8 mouse cellular contexts compared by ENCODE assay signal in genomic region chr13:103703386-103703785, GRCm38 (mm10).
DNase-seq lines count a peak whose midpoint lies in the region; ATAC-seq and TF ChIP-seq lines count a peak whose summit lies in the region.

No protein-coding gene starts in this region.

- H3K4me3 ChIP-seq in forebrain, embryonic 16.5 days (replicated peaks; ENCODE audit: low read length) = no peak overlapping the region
- H3K4me3 ChIP-seq in lung, postnatal 0 days (ENCODE audit: low read depth, low read length) = no peak overlapping the region

- no peak overlapping the region for H3K27ac ChIP-seq in forebrain, embryonic 16.5 days (ENCODE audit: low read length)
- H3K27ac ChIP-seq in lung, postnatal 0 days (ENCODE audit: low read length) = no peak overlapping the region

- peak; percentile 96 for ATAC-seq in forebrain, embryonic 16.5 days
- ATAC-seq in hematopoietic stem cell, adult 5-6 weeks (replicated peaks in 1 of 2; ENCODE audit: insufficient read depth in 1 of 2, low FRiP score in 2 of 2, low TSS enrichment in 1 of 2, low read depth in 1 of 2, poor library complexity in 2 of 2, severe bottlenecking in 2 of 2) = peak; percentile 91 to 94
- ATAC-seq in lung, postnatal 0 days = peak; percentile 88

- DNase-seq in ES-CJ7 (ENCODE audit: low read depth, low spot score) = peak; percentile 82
- DNase-seq in c-Kit-negative CD71-positive TER-119-positive erythroid progenitor cells, embryonic 14.5 days (ENCODE audit: low read depth, low spot score) = peak; percentile 30
- DNase-seq in layer of hippocampus, adult 9-10 months (ENCODE audit: low spot score) = peak; percentile 67
- DNase-seq in lung, postnatal 0 days (ENCODE audit: low spot score) = peak; percentile 91
- DNase-seq in retina, postnatal 1 day = peak; percentile 86
- peak; percentile 88 for DNase-seq in thymus, postnatal 4 days

- no peak overlapping the region for H3K9ac ChIP-seq in forebrain, embryonic 16.5 days (replicated peaks; ENCODE audit: low read depth, low read length)
- no peak overlapping the region for H3K9ac ChIP-seq in lung, postnatal 0 days (replicated peaks; ENCODE audit: low read depth)

- H3K4me1 ChIP-seq in forebrain, embryonic 16.5 days (replicated peaks; ENCODE audit: control insufficient read depth, insufficient read depth, low read length) = 0 out of 2 replicates have a peak, but pooled peaks cover 3% of the 10 kb centered on the region
- no peaks in the 10 kb centered on the region for H3K4me1 ChIP-seq in lung, postnatal 0 days (ENCODE audit: insufficient read depth, low read depth, low read length)

- no peaks in the 10 kb centered on the region for H3K9me3 ChIP-seq in forebrain, embryonic 16.5 days (ENCODE audit: control insufficient read depth, low read length)
- no peaks in the 10 kb centered on the region for H3K9me3 ChIP-seq in lung, postnatal 0 days (ENCODE audit: low read length)

- H3K36me3 ChIP-seq in forebrain, embryonic 16.5 days (ENCODE audit: control insufficient read depth, insufficient read depth) = no peaks in the 10 kb centered on the region
- H3K36me3 ChIP-seq in lung, postnatal 0 days (ENCODE audit: insufficient read depth, low read length) = no peaks in the 10 kb centered on the region

- TF ChIP-seq CTCF in lung, postnatal 0 days (IDR thresholded peaks at IDR 0.05) = peak; percentile 92

- WGBS in forebrain, embryonic 16.5 days = 39% methylated on average over 7 of the region's 7 CpGs
- whole genome bisulfite sequencing in lung, postnatal 0 days = 40% methylated on average over 7 of the region's 7 CpGs

- no peak overlapping the region for H3K4me2 ChIP-seq in forebrain, embryonic 16.5 days (ENCODE audit: low read length)
- no peak overlapping the region for H3K4me2 ChIP-seq in lung, postnatal 0 days (replicated peaks; ENCODE audit: low read depth, low read length)

- no peak for TF ChIP-seq EP300 in lung, postnatal 0 days (IDR thresholded peaks at IDR 0.05)

- H3K27me3 ChIP-seq in forebrain, embryonic 16.5 days (replicated peaks; ENCODE audit: control insufficient read depth, insufficient read depth, low read length) = no peaks in the 10 kb centered on the region
- H3K27me3 ChIP-seq in lung, postnatal 0 days (replicated peaks; ENCODE audit: insufficient read depth, low read length) = no peaks in the 10 kb centered on the region

Comparison
In these comparisons a context has a peak if more than half of its experiments do, and no peak if none do; other contexts are left out.
1. DNase-seq: peak in every context shown above with its lines; median percentile 91 in lung, postnatal 0 days; 88 in thymus, postnatal 4 days; 86 in retina, postnatal 1 day; 82 in ES-CJ7; 67 in layer of hippocampus, adult 9-10 months; 30 in c-Kit-negative CD71-positive TER-119-positive erythroid progenitor cells, embryonic 14.5 days.